Mouse (Mus musculus) frontal cortex, adult (tissue): ENCODE measurements around the gene Trio.

Experiments used
- ATAC-seq: cut with Nextera tagmentation; 2 replicates; pipeline ENCODE4 v1.9.2; 2017; ENCODE audit warnings: mild to moderate bottlenecking, moderate library complexity, mixed read lengths; ENCODE audit not compliant: low TSS enrichment

Gene Trio

GRCm38 (mm10) chr15:27991892-27992593, 33.6 kb downstream of the Trio start:
- no peak for ATAC-seq

GRCm38 (mm10) chr15:27991066-27991701, 34.5 kb downstream of the Trio start:
- ATAC-seq = no peak

DNA sequence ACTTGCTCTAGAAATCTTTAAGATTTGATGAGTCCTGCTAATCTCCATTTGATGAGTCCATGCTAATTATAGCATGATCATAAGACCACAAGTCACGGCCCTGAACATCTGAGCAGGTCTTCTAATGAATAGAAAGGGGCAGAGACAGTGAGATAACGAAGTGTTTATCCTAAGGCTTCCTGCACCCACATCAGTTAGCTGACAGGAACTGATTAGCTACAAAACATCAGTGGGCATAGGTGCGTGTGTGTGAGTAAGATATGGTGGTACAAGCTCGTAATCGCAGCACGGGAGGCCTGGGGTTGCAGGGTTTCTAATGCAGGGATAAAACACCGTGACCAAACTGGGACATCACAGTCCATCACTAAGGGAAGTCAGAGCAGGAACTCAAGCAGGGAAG, 37.7 kb downstream of the Trio start:
- no peak for ATAC-seq

GRCm38 (mm10) chr15:27984881-27985280, 40.8 kb downstream of the Trio start:
- ATAC-seq = no peak

DNA sequence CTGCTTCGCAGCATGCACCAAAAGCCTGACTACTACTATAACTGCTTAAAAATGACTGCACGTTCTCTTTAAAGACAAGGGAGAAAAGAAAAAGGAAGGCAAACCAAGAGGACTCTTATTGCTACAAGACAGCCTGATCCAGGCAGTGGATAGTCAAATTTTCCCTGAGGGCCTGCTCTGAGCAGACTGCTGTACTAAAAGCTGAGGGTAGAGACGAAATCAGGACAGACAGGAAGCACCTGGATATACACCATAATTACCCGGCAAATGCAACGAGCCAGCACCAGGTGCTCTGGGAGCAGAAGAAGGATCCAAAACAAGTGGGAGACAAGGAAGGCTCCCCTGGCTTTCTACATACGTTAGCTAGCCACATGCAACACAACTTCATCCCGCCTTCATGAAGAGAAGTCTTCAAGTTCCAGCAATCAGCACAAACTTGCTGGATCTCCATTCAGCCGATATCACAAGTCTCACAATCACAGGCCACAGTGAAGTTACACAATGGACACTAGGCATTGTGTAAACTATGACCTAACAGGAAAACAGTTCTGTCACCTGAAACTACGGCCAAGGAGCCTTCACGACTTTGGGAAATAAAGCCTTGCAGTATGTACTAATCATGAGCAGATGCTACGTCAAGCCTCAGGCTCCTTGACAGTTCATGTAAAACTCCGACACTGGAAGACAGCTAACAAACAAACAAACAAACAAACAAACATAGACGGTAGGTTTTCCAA, 43.7 kb downstream of the Trio start:
- ATAC-seq = no peak

- peak; percentile 41; the same call in 1 of the 2 replicates for ATAC-seq
Measured at GRCm38 (mm10) chr15:27981258-27981657, 44.4 kb downstream of the Trio start.

- no peak for ATAC-seq
Measured at GRCm38 (mm10) chr15:27980436-27980835, 45.2 kb downstream of the Trio start.

DNA sequence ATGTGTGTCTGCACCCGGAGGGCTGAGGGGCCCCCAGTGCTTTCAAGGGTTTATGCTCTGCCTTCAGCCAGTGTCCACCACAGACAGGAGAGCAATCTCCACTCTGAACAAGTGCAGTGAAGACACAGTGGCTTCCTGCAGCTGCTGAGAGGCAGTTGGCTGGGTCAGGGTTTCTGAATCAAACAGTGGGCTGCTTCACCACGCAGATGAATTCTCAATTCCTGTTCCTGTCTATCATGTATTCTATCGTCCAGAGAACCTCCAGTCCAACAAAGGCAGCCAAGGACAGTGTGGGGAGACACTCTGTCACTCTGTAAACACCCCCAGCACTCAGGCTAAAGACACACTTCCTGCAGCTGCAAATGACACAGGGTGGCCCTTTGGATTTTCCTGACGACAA, 48.7 kb downstream of the Trio start:
- no peak for ATAC-seq

- no peak for ATAC-seq
Measured at GRCm38 (mm10) chr15:27976366-27976765, 49.3 kb downstream of the Trio start.

DNA sequence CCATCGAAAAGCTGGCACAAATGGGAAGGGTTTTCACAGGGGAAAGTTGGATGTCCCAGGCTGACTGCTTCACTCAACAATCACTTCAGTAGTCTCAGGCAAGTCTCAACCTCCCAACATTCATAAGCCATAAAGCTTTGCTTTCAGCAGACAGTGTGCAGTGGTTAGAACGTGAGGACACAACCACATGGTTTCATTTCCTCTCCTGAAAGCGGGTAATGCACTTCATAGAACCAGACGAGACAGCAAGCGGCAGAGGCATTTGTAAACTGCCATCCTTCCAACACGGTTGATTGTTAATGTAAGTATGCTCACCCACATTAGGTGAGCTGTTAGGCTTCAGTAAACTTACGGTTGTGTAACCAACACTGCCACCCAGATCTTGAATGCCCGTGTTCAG, 51.0 kb downstream of the Trio start:
- no peak for ATAC-seq

DNA sequence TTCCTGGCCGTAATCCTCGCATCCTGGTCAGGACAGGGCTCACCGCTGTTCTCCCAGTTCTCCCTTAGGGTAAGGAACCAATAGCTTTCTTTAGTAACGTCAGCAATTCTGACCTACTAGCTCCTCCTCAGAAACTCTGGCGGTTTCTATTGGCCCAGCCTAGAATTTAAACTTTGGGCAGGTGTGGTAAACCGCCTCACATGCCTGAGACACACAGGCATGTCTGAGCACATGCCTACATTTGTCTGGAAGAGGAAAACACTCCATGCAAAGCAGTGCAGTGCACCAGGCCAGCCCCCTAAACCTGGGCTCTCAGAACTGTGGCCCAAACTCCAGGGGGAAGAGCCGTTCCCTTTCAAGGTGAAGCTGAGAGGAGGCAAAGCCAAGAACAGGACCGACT, 57.5 kb downstream of the Trio start:
- peak; percentile 41 for ATAC-seq

GRCm38 (mm10) chr15:27967128-27967876, 58.3 kb downstream of the Trio start:
- peak; percentile 78 for ATAC-seq

DNA sequence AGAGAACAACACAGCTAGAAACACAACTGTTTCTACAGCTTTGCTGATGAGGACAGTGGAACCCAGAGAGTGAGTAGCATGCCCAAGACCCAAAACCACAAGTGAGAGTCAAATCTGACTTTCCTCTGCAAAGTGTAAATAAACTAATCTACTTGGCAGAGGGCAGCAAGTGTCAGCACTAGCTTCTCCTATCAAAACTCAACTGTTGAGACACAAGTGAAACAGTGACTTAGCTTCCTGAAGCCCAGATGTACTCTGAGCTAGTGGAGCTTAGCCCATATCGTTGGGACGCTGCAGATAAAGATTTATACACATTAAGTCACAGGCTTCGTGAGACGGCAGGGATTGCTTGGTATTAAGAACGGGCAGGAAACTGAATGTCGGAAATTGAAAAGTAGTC, 60.8 kb downstream of the Trio start:
- no peak for ATAC-seq

DNA sequence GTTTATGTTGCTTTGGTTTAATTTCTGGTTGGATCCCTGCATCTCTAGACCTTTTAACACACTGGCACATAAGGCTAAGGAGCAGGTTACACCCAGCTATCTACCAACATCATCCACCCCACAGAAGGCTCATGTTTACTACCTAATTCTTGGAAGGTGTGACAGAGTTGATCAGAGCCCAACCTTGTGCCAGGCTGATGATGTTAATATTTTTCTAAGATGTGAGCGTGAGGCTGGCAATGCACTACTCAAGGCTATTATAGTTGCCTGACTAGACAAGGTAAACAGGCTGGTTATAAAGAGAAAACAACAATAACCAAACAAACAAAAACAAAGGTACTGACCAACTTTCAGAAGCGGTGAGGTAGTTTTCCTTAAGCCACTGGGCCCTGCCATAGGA, 62.1 kb downstream of the Trio start:
- ATAC-seq = no peak

DNA sequence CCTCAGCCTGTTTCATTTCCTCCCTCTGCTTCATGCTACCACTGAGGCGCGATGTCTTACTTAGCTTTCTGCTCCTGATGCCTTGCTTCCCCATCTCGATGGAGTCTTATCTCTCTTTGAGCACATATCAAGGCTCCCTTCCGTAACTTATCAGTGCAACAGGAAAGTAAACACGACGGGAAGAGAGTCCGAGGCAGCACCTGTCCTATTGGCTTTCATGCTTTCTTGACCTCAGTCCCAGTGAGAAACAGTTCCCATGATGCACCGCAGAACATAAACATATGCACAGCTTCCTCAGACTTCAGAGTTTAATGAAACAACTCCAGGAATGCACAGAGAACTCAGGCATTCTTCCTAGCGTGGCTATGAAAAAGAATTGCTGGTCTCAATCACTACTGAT, 65.0 kb downstream of the Trio start:
- ATAC-seq = no peak

DNA sequence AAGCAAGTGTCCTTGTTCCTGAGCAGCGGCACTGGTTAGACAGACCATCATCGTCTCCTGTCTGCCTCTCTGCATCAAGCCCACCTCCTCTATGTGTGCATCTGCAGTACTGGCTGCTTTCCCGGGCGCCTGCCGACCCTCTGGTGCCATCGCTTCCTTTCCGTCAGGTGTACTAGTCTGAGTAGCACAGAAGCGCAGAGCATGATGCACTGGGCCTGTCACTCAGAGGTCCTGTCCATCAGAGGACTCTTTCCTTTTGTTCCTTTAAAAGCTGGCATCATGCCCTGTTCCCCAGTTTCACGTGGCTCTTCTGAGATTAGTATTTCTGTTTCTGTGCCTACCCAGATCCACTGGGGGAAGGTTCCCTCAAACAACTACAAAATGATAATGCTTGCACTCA, 67.8 kb downstream of the Trio start:
- no peak for ATAC-seq

GRCm38 (mm10) chr15:27955614-27956013, 70.0 kb downstream of the Trio start:
- ATAC-seq = no peak

- peak; percentile 28 for ATAC-seq
Measured at GRCm38 (mm10) chr15:27954356-27954755, 71.3 kb downstream of the Trio start.

DNA sequence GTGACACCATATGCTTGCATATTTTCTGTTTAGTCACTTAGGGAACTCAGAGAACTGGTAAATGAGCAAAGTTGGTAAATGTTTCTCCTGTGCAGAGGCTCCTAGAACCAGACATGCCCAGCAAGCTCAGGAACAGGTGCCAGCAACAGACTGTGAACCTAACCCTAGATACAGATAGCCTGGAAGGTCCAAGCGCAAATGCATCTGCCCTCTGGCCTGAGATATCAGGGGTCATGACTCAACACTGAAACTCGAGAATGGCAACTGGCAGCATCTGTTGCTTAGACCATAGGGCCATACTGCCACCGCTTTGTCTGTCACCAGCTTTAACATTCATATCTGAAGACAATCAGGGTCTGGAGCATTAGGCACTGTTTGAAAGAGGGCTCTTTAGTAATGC, 72.1 kb downstream of the Trio start:
- no peak for ATAC-seq

DNA sequence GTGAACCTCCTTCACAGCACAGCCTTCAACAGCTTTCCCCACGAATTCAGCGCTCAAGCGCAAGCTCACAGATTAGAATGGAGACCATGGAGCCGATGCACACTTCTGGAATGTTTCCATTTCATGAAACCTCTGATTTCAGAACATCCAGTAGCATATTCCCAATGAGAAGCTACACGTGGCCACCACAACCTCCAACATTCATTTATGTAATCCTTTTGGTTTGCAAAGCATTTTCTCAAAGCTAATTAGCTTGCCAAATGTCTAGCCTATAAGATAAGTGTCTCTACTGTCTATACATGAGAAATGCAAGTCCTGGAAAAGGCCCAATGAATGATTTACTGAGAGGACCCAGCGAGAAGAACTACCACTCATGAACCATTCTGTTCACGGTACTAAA, 74.5 kb downstream of the Trio start:
- ATAC-seq = peak; percentile 26

- ATAC-seq = no peak
Measured at GRCm38 (mm10) chr15:27949196-27949595, 76.5 kb downstream of the Trio start.

DNA sequence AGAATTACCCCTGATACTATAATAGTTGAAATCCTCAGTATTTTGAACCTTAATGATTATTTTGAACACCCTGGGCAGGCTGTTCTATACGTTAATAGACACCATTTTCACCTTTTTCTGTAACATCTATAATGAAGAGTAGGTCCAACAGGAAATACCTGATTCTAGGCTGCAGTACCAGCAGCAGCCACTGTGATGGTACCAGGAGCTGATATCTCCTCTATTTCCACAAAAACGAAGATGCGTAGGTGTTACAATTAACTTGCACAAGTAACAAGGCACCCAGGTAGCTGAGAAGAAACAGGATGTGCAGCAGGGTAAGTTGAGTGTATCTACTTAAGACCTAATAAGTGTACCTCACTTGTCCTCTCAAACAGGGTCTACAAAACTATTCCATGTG, 77.8 kb downstream of the Trio start:
- no peak for ATAC-seq
